ENCODE assay signal across 22 mouse cellular contexts in genomic region chr6:33890926-33891325, GRCm38 (mm10).
A peak's percentile ranks its signal among the peaks of the same experiment; 100 is the strongest.
DNase-seq lines count a peak whose midpoint lies in the region; ATAC-seq and TF ChIP-seq lines count a peak whose summit lies in the region.
"Had no signal": no experiment of that assay in that cellular context is flagged by ENCODE, and none has a peak within 500 bp of the region (broad histone marks: within the 10 kb centered on the region; RNA-seq: fewer than 3 reads in every experiment).

No protein-coding gene starts in this region.

- no peak overlapping the region for H3K4me3 ChIP-seq in forebrain, embryonic 14.5 days (ENCODE audit: low read depth, low read length)
- H3K4me3 ChIP-seq in forebrain, embryonic 11.5 days (ENCODE audit: low read depth, low read length), result no peak overlapping the region
- H3K4me3 ChIP-seq: embryonic facial prominence, embryonic 10.5 days; embryonic facial prominence, embryonic 13.5 days; erythroblast, embryonic 14.5 days; forebrain, embryonic 13.5 days; heart, adult 2 months; heart, embryonic 10.5 days; hindbrain, embryonic 12.5 days; hindbrain, embryonic 15.5 days had no signal

- H3K4me2 ChIP-seq in forebrain, embryonic 14.5 days (ENCODE audit: low read length), result no peak overlapping the region
- no peak overlapping the region for H3K4me2 ChIP-seq in forebrain, embryonic 11.5 days (ENCODE audit: low read depth, low read length, severe bottlenecking)
- H3K4me2 ChIP-seq: embryonic facial prominence, embryonic 13.5 days; forebrain, embryonic 13.5 days; hindbrain, embryonic 12.5 days; hindbrain, embryonic 15.5 days had no signal

- H3K4me1 ChIP-seq in forebrain, embryonic 14.5 days (ENCODE audit: control insufficient read depth, insufficient read depth, low read length), result no peaks in the 10 kb centered on the region
- H3K4me1 ChIP-seq in forebrain, embryonic 11.5 days (replicated peaks; ENCODE audit: control insufficient read depth, insufficient read depth, low read length), result no peaks in the 10 kb centered on the region
- H3K4me1 ChIP-seq: embryonic facial prominence, embryonic 10.5 days; embryonic facial prominence, embryonic 13.5 days; forebrain, embryonic 13.5 days; hindbrain, embryonic 12.5 days; hindbrain, embryonic 15.5 days had no signal

- no peak for TF ChIP-seq CTCF in brain, embryonic 14.5 days (IDR thresholded peaks at IDR 0.05; ENCODE audit: borderline replicate concordance, extremely low read depth, insufficient read depth, insufficient read length)

- ATAC-seq in forebrain, embryonic 14.5 days, result peak; percentile 57
- ATAC-seq in forebrain, embryonic 11.5 days (replicated peaks; ENCODE audit: low FRiP score), result no peak
- ATAC-seq: CD4-positive, CD25-positive, alpha-beta regulatory T cell, adult 4 months; forebrain, embryonic 13.5 days; intestine, postnatal 0 days had no signal

- H3K9me3 ChIP-seq in forebrain, embryonic 14.5 days (replicated peaks; ENCODE audit: control insufficient read depth, low read length), result no peaks in the 10 kb centered on the region
- no peaks in the 10 kb centered on the region for H3K9me3 ChIP-seq in forebrain, embryonic 11.5 days (ENCODE audit: control insufficient read depth, low read length)
- H3K9me3 ChIP-seq: embryonic facial prominence, embryonic 10.5 days; embryonic facial prominence, embryonic 13.5 days; forebrain, embryonic 13.5 days; heart, embryonic 10.5 days; hindbrain, embryonic 12.5 days; hindbrain, embryonic 15.5 days had no signal

- DNase-seq in cerebellum, adult 9-10 months, result peak; percentile 31
- DNase-seq in cerebellum, postnatal 14 days, result no peak
- peak; percentile 49 for DNase-seq in forebrain, embryonic 14.5 days (ENCODE audit: low spot score)
- no peak for DNase-seq in forebrain, embryonic 11.5 days (ENCODE audit: low spot score)
- peak; percentile 50 for DNase-seq in brain, adult 2 months (ENCODE audit: low read depth, low spot score)
- peak; percentile 63 for DNase-seq in brain, embryonic 14.5 days (ENCODE audit: low read depth)
- DNase-seq: adrenal gland, adult 2 months; adrenal gland, postnatal 14 days; embryo, embryonic 11 days; gastrocnemius, postnatal 10 days; gastrocnemius, postnatal 36 days; heart, adult 2 months; kidney, adult 2 months had no signal

- H3K9ac ChIP-seq in forebrain, embryonic 14.5 days (ENCODE audit: low read length), result no peak overlapping the region
- H3K9ac ChIP-seq in forebrain, embryonic 11.5 days (ENCODE audit: low read length), result no peak overlapping the region
- H3K9ac ChIP-seq: embryonic facial prominence, embryonic 13.5 days; forebrain, embryonic 13.5 days; hindbrain, embryonic 12.5 days; hindbrain, embryonic 15.5 days had no signal

- no peaks in the 10 kb centered on the region for H3K27me3 ChIP-seq in forebrain, embryonic 14.5 days (replicated peaks; ENCODE audit: control insufficient read depth, insufficient read depth, low read length)
- H3K27me3 ChIP-seq in forebrain, embryonic 11.5 days (ENCODE audit: control insufficient read depth, insufficient read depth, low read length), result no peaks in the 10 kb centered on the region
- H3K27me3 ChIP-seq: embryonic facial prominence, embryonic 13.5 days; forebrain, embryonic 13.5 days; hindbrain, embryonic 12.5 days; hindbrain, embryonic 15.5 days had no signal

- 47% methylated on average over 1 of the region's 1 CpGs for WGBS in forebrain, embryonic 14.5 days
- WGBS in forebrain, embryonic 11.5 days, result 86% methylated on average over 1 of the region's 1 CpGs

- no peaks in the 10 kb centered on the region for H3K36me3 ChIP-seq in forebrain, embryonic 14.5 days (ENCODE audit: control insufficient read depth, insufficient read depth, low read length)
- H3K36me3 ChIP-seq in forebrain, embryonic 11.5 days (ENCODE audit: control insufficient read depth, insufficient read depth, low read length), result no peaks in the 10 kb centered on the region
- H3K36me3 ChIP-seq: embryonic facial prominence, embryonic 10.5 days; embryonic facial prominence, embryonic 13.5 days; heart, embryonic 10.5 days; hindbrain, embryonic 12.5 days; hindbrain, embryonic 15.5 days had no signal

- TF ChIP-seq POLR2A in brain, embryonic 14.5 days (IDR thresholded peaks at IDR 0.05; ENCODE audit: borderline replicate concordance, extremely low read depth, insufficient read depth, insufficient read length, poor library complexity, severe bottlenecking), result no peak

- no peak overlapping the region for H3K27ac ChIP-seq in forebrain, embryonic 14.5 days (ENCODE audit: low read depth, low read length)
- no peak overlapping the region for H3K27ac ChIP-seq in forebrain, embryonic 11.5 days (ENCODE audit: low read depth, low read length)
- H3K27ac ChIP-seq: embryonic facial prominence, embryonic 10.5 days; embryonic facial prominence, embryonic 13.5 days; forebrain, embryonic 13.5 days; heart, adult 2 months; heart, embryonic 10.5 days; hindbrain, embryonic 12.5 days; hindbrain, embryonic 15.5 days had no signal

Comparison
In these comparisons a context has a peak if more than half of its experiments do, and no peak if none do; other contexts are left out.
1. DNase-seq: peak in cerebellum, adult 9-10 months (single experiment), forebrain, embryonic 14.5 days (single experiment), brain, adult 2 months (single experiment) and brain, embryonic 14.5 days (single experiment); none in cerebellum, postnatal 14 days (0 of 2) and forebrain, embryonic 11.5 days (single experiment).